Comparison of ENCODE assay signal across 14 mouse cellular contexts in the genomic region with DNA sequence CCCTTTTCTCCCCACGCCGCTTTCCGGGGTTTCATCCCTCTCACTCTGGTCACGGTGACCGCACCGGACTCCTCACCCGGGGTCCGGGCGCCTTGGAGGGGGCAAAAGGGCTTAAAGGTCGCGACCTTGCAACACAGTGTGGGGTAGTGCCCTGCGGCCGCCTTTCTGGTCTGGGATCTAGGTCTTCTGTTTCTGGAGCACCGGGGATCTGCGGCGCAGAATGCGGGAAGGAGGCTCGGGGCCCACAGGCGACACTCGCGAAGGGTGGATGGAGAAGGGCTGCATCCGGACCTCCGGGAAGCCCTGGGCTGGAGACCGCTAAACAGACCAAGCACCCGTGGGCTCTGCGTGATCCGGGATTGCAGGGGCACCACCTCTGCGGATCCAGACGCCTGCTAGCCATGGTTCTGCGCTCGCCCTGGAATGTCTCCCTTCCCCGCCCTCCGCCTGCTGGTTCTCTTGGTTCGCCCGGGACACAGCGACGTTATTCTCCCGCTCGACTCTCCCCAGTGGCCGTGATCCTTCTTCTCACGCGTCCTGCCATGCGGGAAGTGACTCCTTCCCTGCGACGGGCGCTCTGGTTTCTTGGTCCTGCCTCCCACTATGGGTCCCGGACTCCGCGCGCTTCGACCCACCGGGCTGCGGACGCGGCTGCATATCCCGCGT. TPM values are rescaled to one million over a fixed set of nuclear protein-coding genes. Genes with fewer than 3 reads are reported as not detected.
DNase-seq lines count a peak whose midpoint lies in the region; ATAC-seq and TF ChIP-seq lines count a peak whose summit lies in the region.
"Had no signal": no experiment of that assay in that cellular context is flagged by ENCODE, and none has a peak within 500 bp of the region (broad histone marks: within the 10 kb centered on the region; RNA-seq: fewer than 3 reads in every experiment).

No protein-coding gene starts in this region.

- peaks cover 20% of the 10 kb centered on the region for H3K4me1 ChIP-seq in heart, embryonic 12.5 days (replicated peaks)
- H3K4me1 ChIP-seq in midbrain, embryonic 10.5 days: peaks cover 33% of the 10 kb centered on the region
- 0 out of 2 replicates have a peak, but pooled peaks cover 2% of the 10 kb centered on the region for H3K4me1 ChIP-seq in midbrain, postnatal 0 days (ENCODE audit: insufficient read depth, low read length)
- H3K4me1 ChIP-seq in intestine, postnatal 0 days (replicated peaks; ENCODE audit: control insufficient read depth, insufficient read depth, low read length): no peaks in the 10 kb centered on the region
- no peaks in the 10 kb centered on the region for H3K4me1 ChIP-seq in stomach, postnatal 0 days (replicated peaks; ENCODE audit: control insufficient read depth, insufficient read depth)

- intact Hi-C loops in heart, postnatal 14 days (cut with DNase I): no loop called here

- DNase-seq in heart, postnatal 14 days: no peak
- DNase-seq in midbrain, embryonic 10.5 days (ENCODE audit: low spot score): peak; percentile 61
- no peak for DNase-seq in midbrain, postnatal 0 days (ENCODE audit: low spot score)
- no peak for DNase-seq in stomach, postnatal 0 days (ENCODE audit: low spot score)
- DNase-seq in left cerebral cortex, adult 9 months (ENCODE audit: low spot score in 2 of 2): no peak
- DNase-seq in liver: no peak
- DNase-seq: adrenal gland, adult 8-10 months; cerebellum, adult 9-11 months; gastrocnemius, postnatal 25 days; lung, postnatal 10 days had no signal

- H3K4me3 ChIP-seq in heart, embryonic 12.5 days: peak overlapping the region; percentile 24
- peak overlapping the region; percentile 29; the same call in 1 of the 2 replicates for H3K4me3 ChIP-seq in midbrain, embryonic 10.5 days
- no peak overlapping the region for H3K4me3 ChIP-seq in midbrain, postnatal 0 days (ENCODE audit: low read depth, low read length)
- peak overlapping the region; percentile 18; the same call in 1 of the 2 replicates for H3K4me3 ChIP-seq in intestine, postnatal 0 days (ENCODE audit: low read depth, low read length)
- 0 out of 2 replicates have a peak overlapping the region, but pooled peaks have one; percentile 8 for H3K4me3 ChIP-seq in stomach, postnatal 0 days (ENCODE audit: low read depth, low read length)

- no peak for ATAC-seq in heart, embryonic 12.5 days (ENCODE audit: insufficient number of reproducible peaks, low FRiP score)
- ATAC-seq in midbrain, postnatal 0 days (ENCODE audit: low FRiP score): no peak
- no peak for ATAC-seq in intestine, postnatal 0 days
- ATAC-seq in stomach, postnatal 0 days (ENCODE audit: low FRiP score, low TSS enrichment): no peak

- no peaks in the 10 kb centered on the region for H3K36me3 ChIP-seq in heart, embryonic 12.5 days
- H3K36me3 ChIP-seq in midbrain, embryonic 10.5 days: no peaks in the 10 kb centered on the region
- H3K36me3 ChIP-seq in midbrain, postnatal 0 days (ENCODE audit: insufficient read depth, low read length): no peaks in the 10 kb centered on the region
- no peaks in the 10 kb centered on the region for H3K36me3 ChIP-seq in intestine, postnatal 0 days (ENCODE audit: control insufficient read depth, insufficient read depth)
- H3K36me3 ChIP-seq in stomach, postnatal 0 days (ENCODE audit: control insufficient read depth, insufficient read depth, low read length): no peaks in the 10 kb centered on the region

- H3K27me3 ChIP-seq in heart, embryonic 12.5 days (replicated peaks): peaks cover 97% of the 10 kb centered on the region
- peaks cover 100% of the 10 kb centered on the region for H3K27me3 ChIP-seq in midbrain, embryonic 10.5 days (ENCODE audit: low read depth, poor library complexity, severe bottlenecking)
- H3K27me3 ChIP-seq in midbrain, postnatal 0 days (ENCODE audit: insufficient read depth, low read length): peaks cover 72% of the 10 kb centered on the region
- H3K27me3 ChIP-seq in intestine, postnatal 0 days (replicated peaks; ENCODE audit: control insufficient read depth, insufficient read depth, low read length): peaks cover 94% of the 10 kb centered on the region
- peaks cover 37% of the 10 kb centered on the region for H3K27me3 ChIP-seq in stomach, postnatal 0 days (ENCODE audit: control insufficient read depth, insufficient read depth, low read length)

- TF ChIP-seq EP300 in stomach, postnatal 0 days (optimal IDR thresholded peaks at IDR 0.05): no peak

- no peak overlapping the region for H3K9ac ChIP-seq in heart, embryonic 12.5 days
- H3K9ac ChIP-seq in midbrain, postnatal 0 days (replicated peaks; ENCODE audit: low read length, poor library complexity, severe bottlenecking): no peak overlapping the region
- no peak overlapping the region for H3K9ac ChIP-seq in intestine, postnatal 0 days (ENCODE audit: low read depth, low read length)
- H3K9ac ChIP-seq in stomach, postnatal 0 days (ENCODE audit: low read length): no peak overlapping the region

- TF ChIP-seq CTCF in midbrain, postnatal 0 days (IDR thresholded peaks at IDR 0.05): no peak
- no peak for TF ChIP-seq CTCF in intestine, postnatal 0 days (IDR thresholded peaks at IDR 0.05; ENCODE audit: low read depth)
- no peak for TF ChIP-seq CTCF in stomach, postnatal 0 days (IDR thresholded peaks at IDR 0.05; ENCODE audit: low read depth)

- H3K27ac ChIP-seq in heart, embryonic 12.5 days (ENCODE audit: poor library complexity, severe bottlenecking): no peak overlapping the region
- no peak overlapping the region for H3K27ac ChIP-seq in midbrain, embryonic 10.5 days (replicated peaks)
- H3K27ac ChIP-seq in midbrain, postnatal 0 days (ENCODE audit: low read depth, low read length): no peak overlapping the region
- no peak overlapping the region for H3K27ac ChIP-seq in intestine, postnatal 0 days (ENCODE audit: low read depth, low read length)
- no peak overlapping the region for H3K27ac ChIP-seq in stomach, postnatal 0 days (replicated peaks)

- peak overlapping the region; percentile 35 for H3K4me2 ChIP-seq in heart, embryonic 12.5 days
- no peak overlapping the region for H3K4me2 ChIP-seq in midbrain, postnatal 0 days (ENCODE audit: low read depth, low read length, poor library complexity, severe bottlenecking)
- H3K4me2 ChIP-seq in intestine, postnatal 0 days (replicated peaks; ENCODE audit: low read depth): 0 out of 2 replicates have a peak overlapping the region, but pooled peaks have one; percentile 21
- H3K4me2 ChIP-seq in stomach, postnatal 0 days (replicated peaks; ENCODE audit: low read depth): no peak overlapping the region

- WGBS in heart, embryonic 12.5 days: under 1% methylated on average over 57 of the region's 57 CpGs
- WGBS in midbrain, embryonic 10.5 days: under 1% methylated on average over 57 of the region's 57 CpGs
- under 1% methylated on average over 57 of the region's 57 CpGs for WGBS in midbrain, postnatal 0 days
- under 1% methylated on average over 57 of the region's 57 CpGs for WGBS in intestine, postnatal 0 days
- 1% methylated on average over 54 of the region's 57 CpGs for WGBS in stomach, postnatal 0 days

- H3K9me3 ChIP-seq in heart, embryonic 12.5 days (replicated peaks): no peaks in the 10 kb centered on the region
- H3K9me3 ChIP-seq in midbrain, embryonic 10.5 days (replicated peaks): no peaks in the 10 kb centered on the region
- no peaks in the 10 kb centered on the region for H3K9me3 ChIP-seq in midbrain, postnatal 0 days (ENCODE audit: low read length)
- H3K9me3 ChIP-seq in intestine, postnatal 0 days (ENCODE audit: control insufficient read depth): no peaks in the 10 kb centered on the region
- no peaks in the 10 kb centered on the region for H3K9me3 ChIP-seq in stomach, postnatal 0 days (ENCODE audit: control insufficient read depth, low read length)

RNA-seq across cellular contexts. Expression of a gene that starts 8.2 kb away (rescaled TPM):
- not detected in 2 replicates for polyA plus RNA-seq in heart, embryonic 12.5 days (2016; fragmentation: Nextera tagmentation; extraction: Ambion mirVana)
- total RNA-seq in heart, postnatal 14 days (2021): not detected
- 0.14 and 0.99 TPM in 2 replicates for polyA plus RNA-seq in midbrain, embryonic 10.5 days (2016; fragmentation: Nextera tagmentation; extraction: Ambion mirVana)
- not detected in 2 replicates for total RNA-seq in midbrain, postnatal 0 days (2014; rRNA removed)
- polyA plus RNA-seq in midbrain, postnatal 0 days (2015; fragmentation: Nextera tagmentation; extraction: Ambion mirVana): not detected in 2 replicates
- not detected in 2 replicates for polyA plus RNA-seq in intestine, postnatal 0 days (2015; fragmentation: Nextera tagmentation; extraction: Ambion mirVana)
- not detected in 2 replicates for polyA plus RNA-seq in stomach, postnatal 0 days (2015; fragmentation: Nextera tagmentation; extraction: Ambion mirVana)
- total RNA-seq: adrenal gland, adult 8-10 months; gastrocnemius, postnatal 25 days; layer of hippocampus, adult 8-10 months had no signal
- polyA plus RNA-seq: stomach, embryonic 14.5 days had no signal

Comparison
In these comparisons a context has a peak if more than half of its experiments do, and no peak if none do; other contexts are left out.
1. H3K4me2 ChIP-seq: peak in heart, embryonic 12.5 days (single experiment) and intestine, postnatal 0 days (single experiment); none in midbrain, postnatal 0 days (single experiment) and stomach, postnatal 0 days (single experiment).